Mouse (Mus musculus): ENCODE data around the gene Acox2. TPM values are rescaled to one million over a fixed set of nuclear protein-coding genes. Genes with fewer than 3 reads are reported as not detected.

Gene Acox2
- polyA plus RNA-seq, 1 experiment from 2014 or later = 0.23 TPM

GRCm38 (mm10) chr14:8218730-8219380, 40.3 kb downstream of the Acox2 start:
- Histone ChIP-seq H3K27me3 (replicated peaks; ENCODE audit: control insufficient read depth, insufficient read depth, low read length) (0 out of 2 replicates have a peak, but pooled peaks cover 2% of the 10 kb centered on the region), H3K9me3 (ENCODE audit: control insufficient read depth, low read length) (no peaks in the 10 kb centered on the region), H3K27ac (ENCODE audit: low read depth, low read length) (peak overlapping the region; percentile 67), H3K4me1 (ENCODE audit: control insufficient read depth, insufficient read depth, low read depth, low read length) (peaks cover 30% of the 10 kb centered on the region), H3K36me3 (ENCODE audit: control insufficient read depth, insufficient read depth, low read length) (peaks cover 6% of the 10 kb centered on the region), H3K9ac (ENCODE audit: low read depth, low read length) (0 out of 2 replicates have a peak overlapping the region, but pooled peaks have one; percentile 17), H3K4me2 (ENCODE audit: low read length) (peak overlapping the region; percentile 32), H3K4me3 (ENCODE audit: low read length) (no peak overlapping the region)
- ATAC-seq = no peak
- 15% methylated on average over 10 of the region's 10 CpGs for WGBS

- H3K4me1 ChIP-seq (ENCODE audit: control insufficient read depth, insufficient read depth, low read depth, low read length) = peaks cover 30% of the 10 kb centered on the region
- 0 out of 2 replicates have a peak, but pooled peaks cover 2% of the 10 kb centered on the region for H3K27me3 ChIP-seq (replicated peaks; ENCODE audit: control insufficient read depth, insufficient read depth, low read length)
- peak overlapping the region; percentile 67; the same call in 1 of the 2 replicates for H3K27ac ChIP-seq (ENCODE audit: low read depth, low read length)
- H3K36me3 ChIP-seq (ENCODE audit: control insufficient read depth, insufficient read depth, low read length) = peaks cover 6% of the 10 kb centered on the region
- peak overlapping the region; percentile 32 for H3K4me2 ChIP-seq (ENCODE audit: low read length)
- 28% methylated on average over 7 of the region's 7 CpGs for WGBS
- H3K4me3 ChIP-seq (ENCODE audit: low read length) = no peak overlapping the region
- ATAC-seq = no peak
- no peaks in the 10 kb centered on the region for H3K9me3 ChIP-seq (ENCODE audit: control insufficient read depth, low read length)
- H3K9ac ChIP-seq (ENCODE audit: low read depth, low read length) = no peak overlapping the region
Observed at GRCm38 (mm10) chr14:8218238-8218637, 40.9 kb downstream of the Acox2 start.

GRCm38 (mm10) chr14:8216100-8216499, 43.1 kb downstream of the Acox2 start:
- no peak overlapping the region for H3K27ac ChIP-seq (ENCODE audit: low read depth, low read length)
- 0 out of 2 replicates have a peak, but pooled peaks cover 2% of the 10 kb centered on the region for H3K27me3 ChIP-seq (replicated peaks; ENCODE audit: control insufficient read depth, insufficient read depth, low read length)
- WGBS = 73% methylated on average over 5 of the region's 5 CpGs
- no peaks in the 10 kb centered on the region for H3K9me3 ChIP-seq (ENCODE audit: control insufficient read depth, low read length)
- no peaks in the 10 kb centered on the region for H3K36me3 ChIP-seq (ENCODE audit: control insufficient read depth, insufficient read depth, low read length)
- H3K4me1 ChIP-seq (ENCODE audit: control insufficient read depth, insufficient read depth, low read depth, low read length) = peaks cover 30% of the 10 kb centered on the region
- H3K4me2 ChIP-seq (ENCODE audit: low read length) = peak overlapping the region; percentile 87
- peak overlapping the region; percentile 1; the same call in 1 of the 2 replicates for H3K9ac ChIP-seq (ENCODE audit: low read depth, low read length)
- H3K4me3 ChIP-seq (ENCODE audit: low read length) = no peak overlapping the region
- no peak for ATAC-seq

GRCm38 (mm10) chr14:8215208-8215778, 43.9 kb downstream of the Acox2 start:
- Histone ChIP-seq H3K27ac (ENCODE audit: low read depth, low read length) (no peak overlapping the region), H3K9me3 (ENCODE audit: control insufficient read depth, low read length) (no peaks in the 10 kb centered on the region), H3K27me3 (replicated peaks; ENCODE audit: control insufficient read depth, insufficient read depth, low read length) (0 out of 2 replicates have a peak, but pooled peaks cover 2% of the 10 kb centered on the region), H3K4me2 (ENCODE audit: low read length) (peak overlapping the region; percentile 87), H3K4me1 (ENCODE audit: control insufficient read depth, insufficient read depth, low read depth, low read length) (peaks cover 30% of the 10 kb centered on the region), H3K4me3 (ENCODE audit: low read length) (peak overlapping the region; percentile 76), H3K9ac (ENCODE audit: low read depth, low read length) (peak overlapping the region; percentile 95), H3K36me3 (ENCODE audit: control insufficient read depth, insufficient read depth, low read length) (no peaks in the 10 kb centered on the region)
- ATAC-seq = no peak
- 19% methylated on average over 21 of the region's 21 CpGs for WGBS

- H3K9me3 ChIP-seq (ENCODE audit: control insufficient read depth, low read length) = no peaks in the 10 kb centered on the region
- no peaks in the 10 kb centered on the region for H3K36me3 ChIP-seq (ENCODE audit: control insufficient read depth, insufficient read depth, low read length)
- peak overlapping the region; percentile 95 for H3K9ac ChIP-seq (ENCODE audit: low read depth, low read length)
- peak overlapping the region; percentile 76 for H3K4me3 ChIP-seq (ENCODE audit: low read length)
- peak overlapping the region; percentile 87 for H3K4me2 ChIP-seq (ENCODE audit: low read length)
- WGBS = 1% methylated on average over 39 of the region's 63 CpGs
- peaks cover 27% of the 10 kb centered on the region for H3K4me1 ChIP-seq (ENCODE audit: control insufficient read depth, insufficient read depth, low read depth, low read length)
- H3K27me3 ChIP-seq (replicated peaks; ENCODE audit: control insufficient read depth, insufficient read depth, low read length) = 0 out of 2 replicates have a peak, but pooled peaks cover 2% of the 10 kb centered on the region
- peak overlapping the region; percentile 96 for H3K27ac ChIP-seq (ENCODE audit: low read depth, low read length)
- peak; percentile 85 for ATAC-seq
Observed at GRCm38 (mm10) chr14:8214299-8215207, 44.6 kb downstream of the Acox2 start.

- H3K36me3 ChIP-seq (ENCODE audit: control insufficient read depth, insufficient read depth, low read length) = no peaks in the 10 kb centered on the region
- H3K9ac ChIP-seq (ENCODE audit: low read depth, low read length) = peak within 1 kb of the TSS; percentile 95
- H3K4me1 ChIP-seq (ENCODE audit: control insufficient read depth, insufficient read depth, low read depth, low read length) = peaks cover 24% of the 10 kb centered on the region
- peak within 1 kb of the TSS; percentile 96 for H3K27ac ChIP-seq (ENCODE audit: low read depth, low read length)
- H3K4me3 ChIP-seq (ENCODE audit: low read length) = peak within 1 kb of the TSS; percentile 76
- H3K9me3 ChIP-seq (ENCODE audit: control insufficient read depth, low read length) = no peaks in the 10 kb centered on the region
- peak; percentile 96 for ATAC-seq
- H3K4me2 ChIP-seq (ENCODE audit: low read length) = peak within 1 kb of the TSS; percentile 87
- under 1% methylated on average over 23 of the region's 49 CpGs for WGBS
- H3K27me3 ChIP-seq (replicated peaks; ENCODE audit: control insufficient read depth, insufficient read depth, low read length) = 0 out of 2 replicates have a peak, but pooled peaks cover 2% of the 10 kb centered on the region
Observed at GRCm38 (mm10) chr14:8213803-8214224, 45.3 kb downstream of the Acox2 start, which contains the start of gene Kctd6. TSS of gene Kctd6 (plus strand) at chr14:8214140.

GRCm38 (mm10) chr14:8212996-8213395, 46.2 kb downstream of the Acox2 start:
- no peak overlapping the region for H3K4me3 ChIP-seq (ENCODE audit: low read length)
- peaks cover 18% of the 10 kb centered on the region for H3K4me1 ChIP-seq (ENCODE audit: control insufficient read depth, insufficient read depth, low read depth, low read length)
- no peak overlapping the region for H3K27ac ChIP-seq (ENCODE audit: low read depth, low read length)
- no peaks in the 10 kb centered on the region for H3K36me3 ChIP-seq (ENCODE audit: control insufficient read depth, insufficient read depth, low read length)
- WGBS = 81% methylated on average over 2 of the region's 2 CpGs
- H3K4me2 ChIP-seq (ENCODE audit: low read length) = no peak overlapping the region
- no peaks in the 10 kb centered on the region for H3K9me3 ChIP-seq (ENCODE audit: control insufficient read depth, low read length)
- ATAC-seq = no peak
- H3K9ac ChIP-seq (ENCODE audit: low read depth, low read length) = no peak overlapping the region
- 0 out of 2 replicates have a peak, but pooled peaks cover 2% of the 10 kb centered on the region for H3K27me3 ChIP-seq (replicated peaks; ENCODE audit: control insufficient read depth, insufficient read depth, low read length)

- Histone ChIP-seq H3K9ac (ENCODE audit: low read depth, low read length) (no peak overlapping the region), H3K4me2 (ENCODE audit: low read length) (no peak overlapping the region), H3K4me1 (ENCODE audit: control insufficient read depth, insufficient read depth, low read depth, low read length) (peaks cover 2% of the 10 kb centered on the region), H3K4me3 (ENCODE audit: low read length) (no peak overlapping the region), H3K27ac (ENCODE audit: low read depth, low read length) (no peak overlapping the region), H3K27me3 (replicated peaks; ENCODE audit: control insufficient read depth, insufficient read depth, low read length) (no peaks in the 10 kb centered on the region), H3K36me3 (ENCODE audit: control insufficient read depth, insufficient read depth, low read length) (no peaks in the 10 kb centered on the region), H3K9me3 (ENCODE audit: control insufficient read depth, low read length) (no peaks in the 10 kb centered on the region)
- ATAC-seq = no peak
- WGBS = 77% methylated on average over 2 of the region's 2 CpGs
Observed at GRCm38 (mm10) chr14:8209896-8210295, 49.3 kb downstream of the Acox2 start.
